Mouse (Mus musculus) adrenal gland, postnatal 10 days (tissue): ENCODE data around the gene Haghl. TPM values are rescaled to one million over a fixed set of nuclear protein-coding genes. Genes with fewer than 3 reads are reported as not detected.

ENCODE experiments used
- DNase-seq: peaks from one replicate; pipeline ENCODE4 v3.0.0; 2021; ENCODE audit warnings: mixed read lengths
- total RNA-seq, 2 experiments: library from RNA; stranded (reverse); gene quantifications; 2 replicates each; pipeline ENCODE4 v1.2.3; 2021

Gene Haghl
- total RNA-seq, 2 experiments from 2014 or later: 22.5 to 35.3 TPM

- DNase-seq: no peak
Measured at GRCm38 (mm10) chr17:25786781-25787504, 1.5 kb upstream of the Haghl start.

GRCm38 (mm10) chr17:25786280-25786679 is 807 bp upstream of the Haghl start, which contains the start of gene Ccdc78:
Gene Ccdc78, plus strand, starts transcription at chr17:25786580.
- DNase-seq: no peak

GRCm38 (mm10) chr17:25783861-25784574 is 1.5 kb downstream of the Haghl start:
- no peak for DNase-seq

- peak; percentile 89 for DNase-seq
Measured at GRCm38 (mm10) chr17:25783086-25783485, 2.4 kb downstream of the Haghl start.

- no peak for DNase-seq
Measured at GRCm38 (mm10) chr17:25781339-25781738, 4.1 kb downstream of the Haghl start.

- DNase-seq: no peak
Measured at GRCm38 (mm10) chr17:25777948-25778347, 7.5 kb downstream of the Haghl start.

- DNase-seq: no peak
Measured at GRCm38 (mm10) chr17:25775318-25776062, 10.0 kb downstream of the Haghl start.

GRCm38 (mm10) chr17:25773549-25774120 is 11.8 kb downstream of the Haghl start, which contains the start of gene Narfl:
Gene Narfl, plus strand, starts transcription at chr17:25773776.
- peak; percentile 98 for DNase-seq

- no peak for DNase-seq
Measured at GRCm38 (mm10) chr17:25769331-25769730, 16.1 kb downstream of the Haghl start.

- no peak for DNase-seq
Measured at GRCm38 (mm10) chr17:25765886-25766285, 19.6 kb downstream of the Haghl start.

GRCm38 (mm10) chr17:25762591-25762990 is 22.9 kb downstream of the Haghl start:
- no peak for DNase-seq

GRCm38 (mm10) chr17:25761561-25761970 is 23.9 kb downstream of the Haghl start:
- DNase-seq: no peak

- DNase-seq: no peak
Measured at GRCm38 (mm10) chr17:25760148-25760547, 25.3 kb downstream of the Haghl start.

- no peak for DNase-seq
Measured at GRCm38 (mm10) chr17:25757691-25758090, 27.8 kb downstream of the Haghl start.

- no peak for DNase-seq
Measured at GRCm38 (mm10) chr17:25756378-25757242, 28.9 kb downstream of the Haghl start.

- no peak for DNase-seq
Measured at GRCm38 (mm10) chr17:25755627-25756377, 29.7 kb downstream of the Haghl start.

- DNase-seq: no peak
Measured at GRCm38 (mm10) chr17:25755086-25755485, 30.4 kb downstream of the Haghl start.

- DNase-seq: no peak
Measured at GRCm38 (mm10) chr17:25754241-25754640, 31.2 kb downstream of the Haghl start, which contains the start of gene Msln. Gene Msln, minus strand, starts transcription at chr17:25754378.

GRCm38 (mm10) chr17:25751446-25751845 is 34.0 kb downstream of the Haghl start:
- peak; percentile 88 for DNase-seq

- no peak for DNase-seq
Measured at GRCm38 (mm10) chr17:25749314-25749713, 36.2 kb downstream of the Haghl start.

GRCm38 (mm10) chr17:25748238-25748637 is 37.2 kb downstream of the Haghl start:
- DNase-seq: no peak
